Mouse (Mus musculus): ENCODE measurements around the gene Myof.

GRCm38 (mm10) chr19:38022710-38023109 is 20.7 kb downstream of the Myof start:
- TF ChIP-seq POLR2A (IDR thresholded peaks at IDR 0.05; ENCODE audit: control insufficient read depth, low read depth, low read length) (no peak), CTCF (IDR thresholded peaks at IDR 0.05; ENCODE audit: control insufficient read depth, insufficient read depth, insufficient replicate concordance, low read depth, low read length) (no peak)
